Mouse (Mus musculus) CH12.LX (cell line): ENCODE data around the gene Prpf4b. TPM values are rescaled to one million over a fixed set of nuclear protein-coding genes. Genes with fewer than 3 reads are reported as not detected.

Experiments
- polyA plus RNA-seq: library from polyadenylated mRNA; unstranded; fragments of >175 nt; gene quantifications from 2 replicates; pipeline ENCODE4 v1.2.1, GENCODE M21; 2012; ENCODE audit warnings: low read depth; ENCODE audit not compliant: insufficient read length
- total RNA-seq, 2 experiments: library from RNA; depleted of rRNA; stranded (reverse); fragments of 300-350 nt in 1 of 2; fragments of >200 nt in 1 of 2; gene quantifications; 2 replicates each; pipeline ENCODE4 v1.2.3; 2012 to 2014

Prpf4b gene
- total and polyA plus RNA-seq, 3 experiments: 51.1 to 94.9 (median 57.3) TPM

Other genes starting within 250 kb of the Prpf4b start
- gene Pxdc1, start 221.8 kb upstream of the Prpf4b start, total RNA-seq (2012; rRNA removed): not detected in 2 replicates
- not detected in 2 replicates for gene Pxdc1, start 221.8 kb upstream of the Prpf4b start, total RNA-seq (2014; rRNA removed)
- not detected in 2 replicates for gene Pxdc1, start 221.8 kb upstream of the Prpf4b start, polyA plus RNA-seq
- gene Fam50b, start 140.5 kb upstream of the Prpf4b start, total RNA-seq (2012; rRNA removed): 0.08 and 0.13 TPM in 2 replicates
- 0.24 TPM in 1 of 2 replicates, not detected in the other for gene Fam50b, start 140.5 kb upstream of the Prpf4b start, total RNA-seq (2014; rRNA removed)
- not detected in 2 replicates for gene Fam50b, start 140.5 kb upstream of the Prpf4b start, polyA plus RNA-seq
- not detected in 2 replicates for gene Fam217a, start 49.0 kb downstream of the Prpf4b start, total RNA-seq (2012; rRNA removed)
- not detected in 2 replicates for gene Fam217a, start 49.0 kb downstream of the Prpf4b start, total RNA-seq (2014; rRNA removed)
- not detected in 2 replicates for gene Fam217a, start 49.0 kb downstream of the Prpf4b start, polyA plus RNA-seq
- gene 4933417A18Rik, start 49.1 kb downstream of the Prpf4b start, total RNA-seq (2012; rRNA removed): not detected in 2 replicates
- gene 4933417A18Rik, start 49.1 kb downstream of the Prpf4b start, total RNA-seq (2014; rRNA removed): not detected in 2 replicates
- not detected in 2 replicates for gene 4933417A18Rik, start 49.1 kb downstream of the Prpf4b start, polyA plus RNA-seq
- not detected in 2 replicates for gene Eci3, start 88.5 kb downstream of the Prpf4b start, total RNA-seq (2012; rRNA removed)
- gene Eci3, start 88.5 kb downstream of the Prpf4b start, total RNA-seq (2014; rRNA removed): not detected in 2 replicates
- 0.33 and 0.63 TPM in 2 replicates for gene Eci3, start 88.5 kb downstream of the Prpf4b start, polyA plus RNA-seq
- 78.9 and 86.0 TPM in 2 replicates for gene Eci2, start 151.8 kb downstream of the Prpf4b start, total RNA-seq (2012; rRNA removed)
- 116 and 125 TPM in 2 replicates for gene Eci2, start 151.8 kb downstream of the Prpf4b start, total RNA-seq (2014; rRNA removed)
- gene Eci2, start 151.8 kb downstream of the Prpf4b start, polyA plus RNA-seq: 83.3 and 83.7 TPM in 2 replicates